Mouse (Mus musculus): ENCODE data around the gene Eif5b.

DNA sequence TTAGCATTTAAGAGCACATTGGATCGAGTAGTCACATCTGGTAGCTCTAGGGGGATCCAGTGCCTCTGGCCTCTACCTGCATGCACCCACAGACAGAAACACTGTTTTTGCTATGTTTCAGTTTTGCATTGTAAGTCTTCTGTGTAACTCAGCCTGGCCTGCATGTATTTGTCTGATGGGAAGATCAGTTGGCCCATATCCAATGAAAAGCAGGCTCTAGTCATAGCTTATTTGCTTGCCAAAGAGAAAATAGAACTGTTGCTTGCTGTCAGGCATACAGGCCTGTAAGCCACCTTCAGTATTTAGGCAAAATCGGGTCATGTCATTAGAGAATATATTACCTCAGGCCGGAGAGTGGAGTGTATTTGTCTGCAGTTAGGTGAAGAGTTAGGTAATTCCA, 50.3 kb downstream of the Eif5b start:
- TF ChIP-seq CTCF (IDR thresholded peaks at IDR 0.05; ENCODE audit: low read depth) (no peak), EP300 (IDR thresholded peaks at IDR 0.05; ENCODE audit: low read depth) (no peak)

Data from liver, postnatal 0 days (tissue).